Mouse (Mus musculus): ENCODE results near the gene Psrc1. TPM values are rescaled to one million over a fixed set of nuclear protein-coding genes. Genes with fewer than 3 reads are reported as not detected.

The Psrc1 gene
- total and polyA plus RNA-seq, 2 experiments from 2014 or later, result 5.0 to 17.5 TPM

- H3K9me3 ChIP-seq (replicated peaks; ENCODE audit: control insufficient read depth, low read length), result no peaks in the 10 kb centered on the region
- TF ChIP-seq CTCF (IDR thresholded peaks at IDR 0.05; ENCODE audit: low read depth) (no peak), EP300 (IDR thresholded peaks at IDR 0.05; ENCODE audit: low read depth) (no peak)
- no peak overlapping the region for H3K4me2 ChIP-seq (ENCODE audit: low read depth, low read length)
- no peak overlapping the region for H3K4me3 ChIP-seq (ENCODE audit: low read depth, low read length)
- H3K27me3 ChIP-seq (ENCODE audit: control insufficient read depth, insufficient read depth, low read length), result peaks cover 6% of the 10 kb centered on the region; the same call in 1 of the 2 replicates
- 38% methylated on average over 3 of the region's 3 CpGs for WGBS
- no peaks in the 10 kb centered on the region for H3K36me3 ChIP-seq (replicated peaks; ENCODE audit: control insufficient read depth, insufficient read depth, low read length)
- DNase-seq (ENCODE audit: low spot score) (no peak), ATAC-seq (ENCODE audit: insufficient read depth, low read depth) (no peak)
- peaks cover 11% of the 10 kb centered on the region; the same call in 1 of the 2 replicates for H3K4me1 ChIP-seq (ENCODE audit: control insufficient read depth, insufficient read depth)
- H3K9ac ChIP-seq (replicated peaks; ENCODE audit: low read depth, low read length), result no peak overlapping the region
- no peak overlapping the region for H3K27ac ChIP-seq (ENCODE audit: low read depth)
These were observed 10.9 kb upstream of the Psrc1 start for GRCm38 (mm10) chr3:108372691-108373090.

GRCm38 (mm10) chr3:108378875-108379663 is 4.6 kb upstream of the Psrc1 start:
- no peaks in the 10 kb centered on the region for H3K9me3 ChIP-seq (replicated peaks; ENCODE audit: control insufficient read depth, low read length)
- no peak for TF ChIP-seq CTCF (IDR thresholded peaks at IDR 0.05; ENCODE audit: low read depth)
- no peak for TF ChIP-seq EP300 (IDR thresholded peaks at IDR 0.05; ENCODE audit: low read depth)
- 51% methylated on average over 7 of the region's 7 CpGs for WGBS
- ATAC-seq (ENCODE audit: insufficient read depth, low read depth), result no peak
- no peaks in the 10 kb centered on the region for H3K27me3 ChIP-seq (ENCODE audit: control insufficient read depth, insufficient read depth, low read length)
- DNase-seq (ENCODE audit: low spot score), result no peak
- H3K27ac ChIP-seq (ENCODE audit: low read depth), result no peak overlapping the region
- H3K4me1 ChIP-seq (ENCODE audit: control insufficient read depth, insufficient read depth), result peaks cover 14% of the 10 kb centered on the region
- H3K4me2 ChIP-seq (ENCODE audit: low read depth, low read length), result no peak overlapping the region
- no peak overlapping the region for H3K4me3 ChIP-seq (ENCODE audit: low read depth, low read length)
- no peak overlapping the region for H3K9ac ChIP-seq (replicated peaks; ENCODE audit: low read depth, low read length)
- no peaks in the 10 kb centered on the region for H3K36me3 ChIP-seq (replicated peaks; ENCODE audit: control insufficient read depth, insufficient read depth, low read length)

GRCm38 (mm10) chr3:108380695-108381094 is 2.9 kb upstream of the Psrc1 start:
- TF ChIP-seq EP300 (IDR thresholded peaks at IDR 0.05; ENCODE audit: low read depth) (no peak), CTCF (IDR thresholded peaks at IDR 0.05; ENCODE audit: low read depth) (peak; percentile 52)
- no peak overlapping the region for H3K4me3 ChIP-seq (ENCODE audit: low read depth, low read length)
- peaks cover 16% of the 10 kb centered on the region for H3K4me1 ChIP-seq (ENCODE audit: control insufficient read depth, insufficient read depth)
- no peak overlapping the region for H3K9ac ChIP-seq (replicated peaks; ENCODE audit: low read depth, low read length)
- no peaks in the 10 kb centered on the region for H3K27me3 ChIP-seq (ENCODE audit: control insufficient read depth, insufficient read depth, low read length)
- H3K27ac ChIP-seq (ENCODE audit: low read depth), result no peak overlapping the region
- no peak for ATAC-seq (ENCODE audit: insufficient read depth, low read depth)
- 89% methylated on average over 6 of the region's 6 CpGs for WGBS
- H3K4me2 ChIP-seq (ENCODE audit: low read depth, low read length), result no peak overlapping the region
- no peaks in the 10 kb centered on the region for H3K9me3 ChIP-seq (replicated peaks; ENCODE audit: control insufficient read depth, low read length)
- no peak for DNase-seq (ENCODE audit: low spot score)
- no peaks in the 10 kb centered on the region for H3K36me3 ChIP-seq (replicated peaks; ENCODE audit: control insufficient read depth, insufficient read depth, low read length)

GRCm38 (mm10) chr3:108381945-108382875 is 1.4 kb upstream of the Psrc1 start:
- Histone ChIP-seq H3K4me1 (ENCODE audit: control insufficient read depth, insufficient read depth) (peaks cover 16% of the 10 kb centered on the region), H3K4me2 (ENCODE audit: low read depth, low read length) (peak overlapping the region; percentile 33), H3K27me3 (ENCODE audit: control insufficient read depth, insufficient read depth, low read length) (no peaks in the 10 kb centered on the region), H3K9ac (replicated peaks; ENCODE audit: low read depth, low read length) (no peak overlapping the region), H3K27ac (ENCODE audit: low read depth) (peak overlapping the region; percentile 31), H3K9me3 (replicated peaks; ENCODE audit: control insufficient read depth, low read length) (no peaks in the 10 kb centered on the region), H3K4me3 (ENCODE audit: low read depth, low read length) (peak overlapping the region; percentile 11), H3K36me3 (replicated peaks; ENCODE audit: control insufficient read depth, insufficient read depth, low read length) (no peaks in the 10 kb centered on the region; the same call in 1 of the 2 replicates)
- TF ChIP-seq CTCF (IDR thresholded peaks at IDR 0.05; ENCODE audit: low read depth) (no peak), EP300 (IDR thresholded peaks at IDR 0.05; ENCODE audit: low read depth) (no peak)
- ATAC-seq (ENCODE audit: insufficient read depth, low read depth) (no peak), DNase-seq (ENCODE audit: low spot score) (peak; percentile 35)
- WGBS, result 53% methylated on average over 14 of the region's 14 CpGs

DNA sequence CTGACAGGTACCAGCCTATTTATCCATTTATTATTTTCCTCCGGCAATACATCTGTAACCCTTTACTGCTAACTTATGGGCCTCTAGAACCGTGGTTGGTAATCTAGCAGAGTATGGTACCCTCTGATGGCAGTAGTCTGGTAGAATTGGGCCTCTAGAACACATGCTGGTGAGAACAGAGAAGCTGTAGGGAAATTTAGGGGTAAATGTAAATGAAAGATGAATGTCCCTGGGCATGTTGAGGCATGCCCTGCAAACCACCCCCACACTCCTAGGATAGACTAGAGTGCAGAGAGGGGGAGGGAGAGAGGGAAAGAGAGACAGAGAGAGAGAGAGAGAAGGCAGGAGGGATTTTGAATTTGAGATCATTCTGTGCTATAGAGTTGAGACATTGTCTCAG is 786 bp downstream of the Psrc1 start:
- no peaks in the 10 kb centered on the region for H3K9me3 ChIP-seq (replicated peaks; ENCODE audit: control insufficient read depth, low read length)
- H3K4me3 ChIP-seq (ENCODE audit: low read depth, low read length), result peak overlapping the region; percentile 62
- no peaks in the 10 kb centered on the region for H3K27me3 ChIP-seq (ENCODE audit: control insufficient read depth, insufficient read depth, low read length)
- H3K36me3 ChIP-seq (replicated peaks; ENCODE audit: control insufficient read depth, insufficient read depth, low read length), result no peaks in the 10 kb centered on the region; the same call in 1 of the 2 replicates
- 53% methylated on average over 2 of the region's 2 CpGs for WGBS
- TF ChIP-seq CTCF (IDR thresholded peaks at IDR 0.05; ENCODE audit: low read depth), result no peak
- no peak for TF ChIP-seq EP300 (IDR thresholded peaks at IDR 0.05; ENCODE audit: low read depth)
- ATAC-seq (ENCODE audit: insufficient read depth, low read depth) (no peak), DNase-seq (ENCODE audit: low spot score) (no peak)
- H3K4me2 ChIP-seq (ENCODE audit: low read depth, low read length), result peak overlapping the region; percentile 75
- H3K4me1 ChIP-seq (ENCODE audit: control insufficient read depth, insufficient read depth), result peaks cover 16% of the 10 kb centered on the region
- H3K9ac ChIP-seq (replicated peaks; ENCODE audit: low read depth, low read length), result no peak overlapping the region; the same call in 1 of the 2 replicates
- H3K27ac ChIP-seq (ENCODE audit: low read depth), result no peak overlapping the region
